In the genomic region with DNA sequence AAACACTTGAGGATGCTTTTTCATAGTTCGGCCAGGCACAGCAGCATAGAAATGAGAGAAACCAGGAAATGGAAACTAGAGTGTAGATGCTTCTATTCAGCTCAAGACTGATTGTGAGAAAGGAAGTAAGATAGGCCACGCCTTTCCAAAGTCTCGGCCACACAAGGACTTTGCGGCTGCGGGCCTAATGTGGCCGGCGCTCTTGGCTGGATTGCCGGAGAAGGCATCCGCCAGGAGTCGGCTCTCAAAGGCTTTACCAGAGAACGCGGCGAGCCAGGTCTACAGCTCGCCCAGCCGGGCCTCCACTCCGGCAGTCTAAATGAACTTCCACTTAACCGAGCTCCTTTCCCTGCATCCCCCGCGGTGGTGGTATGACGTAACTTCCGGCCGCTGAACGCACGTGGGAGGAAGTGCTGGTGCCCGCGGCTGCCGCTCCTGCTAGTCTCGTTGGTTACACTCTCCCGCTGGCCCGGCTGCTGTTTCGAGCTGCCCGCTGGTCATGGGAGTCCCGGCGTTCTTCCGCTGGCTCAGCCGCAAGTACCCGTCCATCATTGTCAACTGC, we compare ENCODE assay signal across 7 mouse cellular contexts. TPM values are rescaled to one million over a fixed set of nuclear protein-coding genes. Genes with fewer than 3 reads are reported as not detected.
A peak's percentile ranks its signal among the peaks of the same experiment; 100 is the strongest.
DNase-seq lines count a peak whose midpoint lies in the region; ATAC-seq and TF ChIP-seq lines count a peak whose summit lies in the region.

Gene Xrn2 (plus strand): TSS at position 374 of the 562 bp plus-strand sequence.

- WGBS in embryonic facial prominence, embryonic 10.5 days = under 1% methylated on average over 37 of the region's 37 CpGs
- under 1% methylated on average over 37 of the region's 37 CpGs for WGBS in intestine, postnatal 0 days
- WGBS in midbrain, embryonic 12.5 days = under 1% methylated on average over 37 of the region's 37 CpGs
- WGBS in small intestine, adult 2 months = under 1% methylated on average over 37 of the region's 37 CpGs

- no peak for TF ChIP-seq CTCF in intestine, postnatal 0 days (IDR thresholded peaks at IDR 0.05; ENCODE audit: low read depth)
- TF ChIP-seq CTCF in small intestine, adult 2 months (IDR thresholded peaks at IDR 0.05; ENCODE audit: extremely low read depth, insufficient read length, insufficient replicate concordance, low read depth, low read length) = no peak

- H3K36me3 ChIP-seq in embryonic facial prominence, embryonic 10.5 days (replicated peaks) = peaks cover 24% of the 10 kb centered on the region
- H3K36me3 ChIP-seq in intestine, postnatal 0 days (ENCODE audit: control insufficient read depth, insufficient read depth) = no peaks in the 10 kb centered on the region
- no peaks in the 10 kb centered on the region; the same call in 1 of the 2 replicates for H3K36me3 ChIP-seq in midbrain, embryonic 12.5 days
- no peaks in the 10 kb centered on the region for H3K36me3 ChIP-seq in small intestine, adult 2 months (ENCODE audit: control insufficient read depth, insufficient read depth, low read length)

- no peaks in the 10 kb centered on the region for H3K9me3 ChIP-seq in embryonic facial prominence, embryonic 10.5 days
- no peaks in the 10 kb centered on the region for H3K9me3 ChIP-seq in intestine, postnatal 0 days (ENCODE audit: control insufficient read depth)
- no peaks in the 10 kb centered on the region for H3K9me3 ChIP-seq in midbrain, embryonic 12.5 days

- peak within 1 kb of the TSS; percentile 88 for H3K4me3 ChIP-seq in embryonic facial prominence, embryonic 10.5 days
- peak within 1 kb of the TSS; percentile 94 for H3K4me3 ChIP-seq in intestine, postnatal 0 days (ENCODE audit: low read depth, low read length)
- peak within 1 kb of the TSS; percentile 89 for H3K4me3 ChIP-seq in midbrain, embryonic 12.5 days
- H3K4me3 ChIP-seq in small intestine, adult 2 months (ENCODE audit: low read depth, low read length) = peak within 1 kb of the TSS; percentile 76

- H3K4me2 ChIP-seq in intestine, postnatal 0 days (replicated peaks; ENCODE audit: low read depth) = peak within 1 kb of the TSS; percentile 75
- H3K4me2 ChIP-seq in midbrain, embryonic 12.5 days (replicated peaks) = peak within 1 kb of the TSS; percentile 63

- H3K9ac ChIP-seq in intestine, postnatal 0 days (ENCODE audit: low read depth, low read length) = peak within 1 kb of the TSS; percentile 91
- peak within 1 kb of the TSS; percentile 85 for H3K9ac ChIP-seq in midbrain, embryonic 12.5 days (replicated peaks)

- ATAC-seq in intestine, postnatal 0 days = peak; percentile 94
- peak; percentile 96 for ATAC-seq in midbrain, embryonic 12.5 days (ENCODE audit: low FRiP score, low read depth)

- peak within 1 kb of the TSS; percentile 98 for H3K27ac ChIP-seq in embryonic facial prominence, embryonic 10.5 days (replicated peaks)
- H3K27ac ChIP-seq in intestine, postnatal 0 days (ENCODE audit: low read depth, low read length) = peak within 1 kb of the TSS; percentile 99
- peak within 1 kb of the TSS; percentile 98 for H3K27ac ChIP-seq in midbrain, embryonic 12.5 days (replicated peaks)
- H3K27ac ChIP-seq in small intestine, adult 2 months (ENCODE audit: insufficient read depth, low read depth, low read length) = peak within 1 kb of the TSS; percentile 98

- H3K27me3 ChIP-seq in embryonic facial prominence, embryonic 10.5 days (replicated peaks; ENCODE audit: low read depth, poor library complexity, severe bottlenecking) = no peaks in the 10 kb centered on the region
- no peaks in the 10 kb centered on the region for H3K27me3 ChIP-seq in intestine, postnatal 0 days (replicated peaks; ENCODE audit: control insufficient read depth, insufficient read depth, low read length)
- H3K27me3 ChIP-seq in midbrain, embryonic 12.5 days = no peaks in the 10 kb centered on the region
- no peaks in the 10 kb centered on the region for H3K27me3 ChIP-seq in small intestine, adult 2 months (ENCODE audit: control insufficient read depth, insufficient read depth, low read length)

- H3K4me1 ChIP-seq in embryonic facial prominence, embryonic 10.5 days = peaks cover 21% of the 10 kb centered on the region
- H3K4me1 ChIP-seq in intestine, postnatal 0 days (replicated peaks; ENCODE audit: control insufficient read depth, insufficient read depth, low read length) = 0 out of 2 replicates have a peak, but pooled peaks cover 3% of the 10 kb centered on the region
- peaks cover 26% of the 10 kb centered on the region for H3K4me1 ChIP-seq in midbrain, embryonic 12.5 days
- H3K4me1 ChIP-seq in small intestine, adult 2 months (ENCODE audit: control insufficient read depth, insufficient read depth, insufficient read length, low read length) = peaks cover 2% of the 10 kb centered on the region; the same call in 1 of the 2 replicates

- intact Hi-C loops in left cerebral cortex, postnatal 4 days (cut with DNase I) = no loop called here

- peak; percentile 92 for TF ChIP-seq POLR2A in small intestine, adult 2 months (IDR thresholded peaks at IDR 0.05; ENCODE audit: low read depth, low read length)

- peak; percentile 96 for DNase-seq in adrenal gland, postnatal 10 days
- DNase-seq in embryonic facial prominence, embryonic 10.5 days (ENCODE audit: low spot score) = peak; percentile 97
- peak; percentile 56 for DNase-seq in gonadal fat pad, adult 2 months (ENCODE audit: low read depth)
- peak; percentile 98 for DNase-seq in left cerebral cortex, postnatal 4 days

RNA-seq across cellular contexts. Expression of gene Xrn2, which starts in this region (rescaled TPM):
- 10 to 100 TPM; 54.7 to 64.9 TPM for total RNA-seq in adrenal gland, postnatal 10 days (2021)
- polyA plus RNA-seq in embryonic facial prominence, embryonic 10.5 days (2016; fragmentation: Nextera tagmentation; extraction: Ambion mirVana) = 89.4 and 89.7 TPM in 2 replicates
- 12.1 and 14.8 TPM in 2 replicates for polyA plus RNA-seq in gonadal fat pad, adult 2 months (2012; rRNA removed)
- polyA plus RNA-seq in intestine, postnatal 0 days (2015; fragmentation: Nextera tagmentation; extraction: Ambion mirVana) = 46.4 and 50.0 TPM in 2 replicates
- 10 to 100 TPM; 92.3 to 94.5 TPM for total RNA-seq in left cerebral cortex, postnatal 4 days (2021)
- 91.3 and 92.7 TPM in 2 replicates for polyA plus RNA-seq in midbrain, embryonic 12.5 days (2016; fragmentation: Nextera tagmentation; extraction: Ambion mirVana)
- polyA plus RNA-seq in small intestine, adult 2 months (2012; rRNA removed) = 5.1 and 8.0 TPM in 2 replicates

Comparison
In these comparisons a context has a peak if more than half of its experiments do, and no peak if none do; other contexts are left out.
1. Peak in every context shown above with its lines: DNase-seq, ATAC-seq, H3K4me3 ChIP-seq and H3K27ac ChIP-seq.